Mouse (Mus musculus) liver, adult 2 months (tissue): ENCODE results near the gene E030018B13Rik. TPM values are rescaled to one million over a fixed set of nuclear protein-coding genes. Genes with fewer than 3 reads are reported as not detected.

ENCODE experiments used
- DNase-seq: peaks from one replicate; pipeline ENCODE4 v3.0.0-alpha.2; 2011; ENCODE audit warnings: low read depth, low spot score; ENCODE audit errors: extremely low read depth
- H3K27ac ChIP-seq: fragments of 200-500 bp; replicated peaks from 2 replicates; pipeline ENCODE4 v1.5.1; 2012; ENCODE audit warnings: low read depth, mild to moderate bottlenecking, control low read depth, inconsistent platforms, low read length; ENCODE audit not compliant: insufficient read depth
- H3K27me3 ChIP-seq: fragments of 200-500 bp; 2 replicates; pipeline ENCODE4 v1.6.1; 2012; ENCODE audit warnings: mild to moderate bottlenecking, moderate library complexity, low read length, inconsistent platforms; ENCODE audit not compliant: control insufficient read depth, insufficient read depth
- H3K36me3 ChIP-seq: fragments of 200-500 bp; 2 replicates; pipeline ENCODE4 v1.6.1; 2012; ENCODE audit warnings: low read length, inconsistent platforms; ENCODE audit not compliant: control insufficient read depth, insufficient read depth
- H3K4me1 ChIP-seq: fragments of 200-500 bp; 2 replicates; pipeline ENCODE4 v1.6.1; 2011; ENCODE audit warnings: low read length; ENCODE audit not compliant: control insufficient read depth, insufficient read depth
- H3K4me3 ChIP-seq: fragments of 200-500 bp; 2 replicates; pipeline ENCODE4 v1.5.1; 2011; ENCODE audit warnings: low read depth, mild to moderate bottlenecking, control low read depth, low read length, moderate library complexity; ENCODE audit not compliant: insufficient read depth
- H3K79me2 ChIP-seq: fragments of 200-500 bp; 2 replicates; pipeline ENCODE4 v1.6.1; 2012; ENCODE audit warnings: inconsistent platforms, mild to moderate bottlenecking, low read length, moderate library complexity; ENCODE audit not compliant: control insufficient read depth, insufficient read depth
- H3K9ac ChIP-seq: fragments of 200-500 bp; 2 replicates; pipeline ENCODE4 v1.6.1; 2012; ENCODE audit warnings: low read depth, mild to moderate bottlenecking, control low read depth, inconsistent platforms, low read length
- CTCF ChIP-seq: fragments of 200-500 bp; IDR thresholded peaks from 2 replicates; pipeline ENCODE4 v1.5.1; 2011; ENCODE audit warnings: low read depth, low read length, control low read depth
- POLR2A ChIP-seq: fragments of 200-500 bp; IDR thresholded peaks from 2 replicates; pipeline ENCODE4 v1.6.1; 2011; ENCODE audit warnings: low read length, control low read depth; ENCODE audit not compliant: insufficient read depth; ENCODE audit errors: extremely low read depth
- WGBS: fragments of 180-500 bp; shearing (Covaris S2); methylation state at CpG from one replicate; pipeline ENCODE4 v1.1.7; 2018; 5-methylcytosine and 5-hydroxymethylcytosine counted together
- polyA plus RNA-seq: library from polyadenylated mRNA; depleted of rRNA; stranded (reverse); fragments of >200 nt; gene quantifications from 2 replicates; pipeline ENCODE4 v1.2.3, GENCODE M21; 2012
- total RNA-seq: library from RNA; depleted of rRNA; stranded (reverse); fragments of >200 nt; gene quantifications from 2 replicates; pipeline ENCODE4 v1.2.3, GENCODE M21; 2014

The E030018B13Rik gene
- total and polyA plus RNA-seq, 2 experiments: 0.09 TPM; not detected in 1

DNA sequence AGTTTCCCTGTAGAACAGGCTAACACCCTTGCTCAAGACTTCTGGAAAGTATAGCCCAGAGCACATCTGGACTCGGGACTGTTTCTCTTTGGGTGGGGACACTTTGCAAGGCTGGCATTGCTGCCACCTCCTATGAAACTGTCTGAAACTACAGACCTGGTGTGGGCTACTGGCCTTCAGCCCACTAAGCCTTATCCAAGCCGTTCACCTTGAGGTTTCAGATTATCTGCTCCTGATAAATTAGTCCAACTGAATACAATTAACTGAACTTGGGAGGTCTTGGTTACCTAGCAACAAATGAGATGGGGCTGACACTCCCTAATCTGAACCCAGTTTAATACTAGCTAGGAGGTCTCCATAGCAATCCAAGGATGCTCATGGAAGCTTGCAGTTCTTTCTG is 5.9 kb downstream of the E030018B13Rik start:
- Histone ChIP-seq H3K27me3 (no peaks in the 10 kb centered on the region), H3K27ac (peak overlapping the region; percentile 32; the same call in 1 of the 2 replicates)
- no peak for DNase-seq

DNA sequence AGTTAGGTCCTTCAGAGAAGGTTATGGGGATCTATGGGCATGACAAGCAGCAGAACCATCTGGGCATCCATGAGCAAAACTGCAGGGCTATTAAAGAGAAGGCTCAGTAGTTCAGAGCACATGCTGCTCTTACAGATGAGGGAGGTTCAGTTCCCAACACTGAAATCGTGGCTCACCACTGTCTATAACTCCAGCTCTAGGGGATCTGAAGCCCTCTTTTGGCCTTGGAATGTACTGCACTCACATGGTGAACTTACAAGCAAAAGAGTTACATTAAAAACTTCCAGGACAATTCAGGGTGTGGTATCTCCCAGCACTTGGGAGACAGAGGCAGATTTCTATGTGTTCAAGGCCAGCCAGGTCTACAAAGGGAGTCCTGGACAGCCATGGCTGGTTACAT is 6.3 kb downstream of the E030018B13Rik start:
- DNase-seq: peak; percentile 16
- Histone ChIP-seq H3K79me2 (peaks cover 66% of the 10 kb centered on the region; the same call in 1 of the 2 replicates), H3K36me3 (no peaks in the 10 kb centered on the region), H3K4me1 (peaks cover 57% of the 10 kb centered on the region), H3K4me3 (no peak overlapping the region), H3K27me3 (no peaks in the 10 kb centered on the region), H3K27ac (no peak overlapping the region; the same call in 1 of the 2 replicates), H3K9ac (no peak overlapping the region)
- no peak for TF ChIP-seq POLR2A
- TF ChIP-seq CTCF: 0 out of 2 replicates have a peak, but pooled peaks have one; percentile 2
- WGBS: 88% methylated on average over 1 of the region's 1 CpGs

More for the DNA sequence above, 5.9 kb downstream of the E030018B13Rik start:
- Histone ChIP-seq H3K4me3 (no peak overlapping the region), H3K79me2 (peaks cover 62% of the 10 kb centered on the region; the same call in 1 of the 2 replicates), H3K36me3 (no peaks in the 10 kb centered on the region), H3K9ac (no peak overlapping the region), H3K4me1 (peaks cover 57% of the 10 kb centered on the region)
- WGBS: 66% methylated on average over 2 of the region's 2 CpGs
- TF ChIP-seq CTCF: no peak
- no peak for TF ChIP-seq POLR2A

DNA sequence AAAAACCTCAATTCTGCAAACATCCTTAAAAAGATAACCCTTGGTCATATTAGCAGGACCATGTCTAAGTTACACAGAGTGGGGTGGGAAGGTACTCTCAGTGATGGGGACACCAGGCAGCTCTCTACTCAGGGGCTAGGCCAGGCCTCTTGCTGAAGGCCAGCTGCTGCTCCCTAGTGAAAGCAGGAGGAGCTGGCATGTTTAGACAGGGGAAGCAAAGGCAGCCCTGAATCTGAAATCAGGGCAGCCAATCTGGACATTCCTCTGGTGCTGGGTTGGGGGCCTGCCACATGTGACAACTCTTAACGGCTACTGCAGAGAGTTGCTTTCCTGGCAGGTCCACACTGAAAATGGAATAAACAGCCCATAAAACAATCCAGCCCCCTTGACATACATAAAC is 7.5 kb downstream of the E030018B13Rik start:
- no peak for DNase-seq
- H3K27me3 ChIP-seq: no peaks in the 10 kb centered on the region
- H3K4me3 ChIP-seq: no peak overlapping the region
- H3K9ac ChIP-seq: peak overlapping the region; percentile 70
- H3K4me1 ChIP-seq: peaks cover 49% of the 10 kb centered on the region
- peaks cover 61% of the 10 kb centered on the region; the same call in 1 of the 2 replicates for H3K79me2 ChIP-seq
- peak; percentile 17; the same call in 1 of the 2 replicates for TF ChIP-seq CTCF
- TF ChIP-seq POLR2A: no peak
- H3K27ac ChIP-seq: peak overlapping the region; percentile 97
- H3K36me3 ChIP-seq: no peaks in the 10 kb centered on the region
- WGBS: 36% methylated on average over 1 of the region's 1 CpGs

DNA sequence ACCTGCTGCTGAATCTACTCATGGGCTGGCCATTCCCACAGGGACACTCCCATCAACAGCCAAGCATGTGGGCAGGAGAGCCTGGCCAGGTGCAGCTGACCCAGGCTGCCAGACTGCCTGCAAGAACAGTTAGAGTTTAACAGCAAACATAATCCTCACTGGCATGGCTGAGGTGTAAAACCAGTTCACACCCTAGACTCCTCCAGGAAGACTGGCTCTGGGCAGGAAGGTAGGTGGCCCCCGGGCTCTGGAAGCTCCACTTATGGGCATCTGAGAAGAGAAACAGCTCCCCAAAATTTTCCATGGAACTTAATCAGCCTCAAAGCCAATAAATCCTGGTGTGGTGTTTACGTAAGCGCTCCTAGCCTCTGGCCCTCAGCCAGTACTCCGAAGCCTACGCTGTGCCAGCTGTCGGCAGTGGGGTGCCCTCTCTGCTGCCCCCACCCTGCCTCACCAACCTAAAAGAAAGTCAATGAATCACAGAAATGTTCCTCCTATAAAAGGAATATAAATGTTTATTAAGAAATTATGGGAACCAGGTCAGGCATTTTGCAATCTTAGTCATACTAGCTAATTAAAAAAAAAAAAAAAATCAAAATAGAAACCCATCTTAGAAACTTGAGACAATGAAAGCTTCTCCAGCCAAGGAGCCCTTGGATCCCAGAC is 8.2 kb downstream of the E030018B13Rik start:
- TF ChIP-seq POLR2A (0 out of 2 replicates have a peak, but pooled peaks have one; percentile 6), CTCF (peak; percentile 17; the same call in 1 of the 2 replicates)
- Histone ChIP-seq H3K27ac (peak overlapping the region; percentile 97), H3K79me2 (peaks cover 57% of the 10 kb centered on the region; the same call in 1 of the 2 replicates), H3K4me3 (no peak overlapping the region), H3K4me1 (peaks cover 45% of the 10 kb centered on the region), H3K27me3 (no peaks in the 10 kb centered on the region), H3K36me3 (no peaks in the 10 kb centered on the region), H3K9ac (peak overlapping the region; percentile 70)
- peak; percentile 90 for DNase-seq
- 5% methylated on average over 6 of the region's 6 CpGs for WGBS

DNA sequence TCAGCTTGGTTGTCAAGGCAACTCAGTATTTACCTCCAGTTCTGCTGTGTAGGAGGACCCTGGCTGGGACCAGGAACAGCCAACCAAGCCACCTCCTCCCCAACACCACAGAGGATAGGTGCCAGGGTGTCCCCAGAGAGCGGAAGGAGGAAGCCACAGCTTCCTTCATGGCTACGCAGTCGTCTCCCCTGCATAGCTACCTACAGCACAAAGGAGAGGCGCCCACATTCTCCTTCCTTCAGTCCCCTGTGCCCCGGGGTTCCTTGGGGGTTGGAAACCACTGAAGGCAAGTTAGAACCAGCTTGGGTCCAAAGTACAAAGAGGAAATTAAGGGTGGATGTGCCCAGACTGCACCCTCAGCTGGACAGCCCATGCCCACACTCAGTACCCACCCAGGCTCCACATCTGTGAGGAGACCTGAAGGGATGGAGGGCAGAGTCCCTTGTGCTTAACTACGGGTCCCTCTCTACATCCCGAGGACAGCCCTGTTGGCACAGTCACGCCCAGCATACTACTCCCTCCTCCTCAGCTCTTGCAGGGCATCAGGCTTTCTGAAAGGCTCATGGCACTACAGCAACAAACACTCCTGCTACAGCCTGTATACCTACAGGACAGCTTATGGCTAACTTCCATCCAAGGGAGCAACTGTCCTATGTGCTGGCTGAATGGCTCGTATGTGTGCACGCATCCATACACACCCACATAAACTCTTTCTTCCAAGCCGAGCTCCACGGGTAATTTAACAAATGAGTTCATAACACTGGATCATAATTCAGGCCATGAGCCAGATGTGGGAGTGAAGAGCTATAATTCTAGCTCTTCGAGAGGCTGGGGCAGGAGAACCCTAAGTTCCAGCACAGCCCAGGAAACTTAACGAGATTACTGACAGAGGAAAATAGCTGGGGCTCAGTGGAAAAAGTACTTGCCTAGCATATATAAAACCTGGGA is 9.0 kb downstream of the E030018B13Rik start:
- Histone ChIP-seq H3K79me2 (peaks cover 54% of the 10 kb centered on the region; the same call in 1 of the 2 replicates), H3K4me1 (peaks cover 44% of the 10 kb centered on the region), H3K27me3 (no peaks in the 10 kb centered on the region), H3K4me3 (no peak overlapping the region), H3K36me3 (no peaks in the 10 kb centered on the region), H3K27ac (peak overlapping the region; percentile 97), H3K9ac (peak overlapping the region; percentile 48)
- WGBS: 31% methylated on average over 14 of the region's 14 CpGs
- peak; percentile 63 for DNase-seq
- TF ChIP-seq POLR2A: 0 out of 2 replicates have a peak, but pooled peaks have one; percentile 18
- TF ChIP-seq CTCF: no peak
